8 mouse cellular contexts compared by ENCODE assay signal in genomic region chr4:125703310-125703690, GRCm38 (mm10).
A peak's percentile ranks its signal among the peaks of the same experiment; 100 is the strongest.
DNase-seq lines count a peak whose midpoint lies in the region; ATAC-seq and TF ChIP-seq lines count a peak whose summit lies in the region.

No protein-coding gene starts in this region.

- no peaks in the 10 kb centered on the region for H3K36me3 ChIP-seq in kidney, adult 2 months (ENCODE audit: control insufficient read depth, insufficient read depth, low read length)
- H3K36me3 ChIP-seq in embryonic facial prominence, embryonic 15.5 days = no peaks in the 10 kb centered on the region
- H3K36me3 ChIP-seq in hindbrain, embryonic 12.5 days = peaks cover 12% of the 10 kb centered on the region

- no peaks in the 10 kb centered on the region for H3K4me1 ChIP-seq in kidney, adult 2 months (ENCODE audit: control insufficient read depth, insufficient read depth, low read length)
- H3K4me1 ChIP-seq in embryonic facial prominence, embryonic 15.5 days = peaks cover 38% of the 10 kb centered on the region
- H3K4me1 ChIP-seq in hindbrain, embryonic 12.5 days = peaks cover 11% of the 10 kb centered on the region; the same call in 1 of the 2 replicates

- H3K27ac ChIP-seq in kidney, adult 2 months (ENCODE audit: insufficient read depth, low read depth, low read length) = no peak overlapping the region
- H3K27ac ChIP-seq in embryonic facial prominence, embryonic 15.5 days (replicated peaks) = peak overlapping the region; percentile 31; the same call in 1 of the 2 replicates
- H3K27ac ChIP-seq in hindbrain, embryonic 12.5 days = 0 out of 2 replicates have a peak overlapping the region, but pooled peaks have one; percentile 35

- H3K4me3 ChIP-seq in kidney, adult 2 months (ENCODE audit: insufficient read depth, low read depth, low read length) = no peak overlapping the region
- H3K4me3 ChIP-seq in embryonic facial prominence, embryonic 15.5 days (replicated peaks) = no peak overlapping the region
- no peak overlapping the region for H3K4me3 ChIP-seq in hindbrain, embryonic 12.5 days

- TF ChIP-seq CTCF in kidney, adult 2 months (conservative IDR thresholded peaks at IDR 0.05; ENCODE audit: insufficient read depth, insufficient read length, low read depth, low read length) = peak; percentile 48

- intact Hi-C loops in left cerebral cortex, postnatal 36 days (cut with DNase I) = loop anchor here (5.0 kb wide), 1 partner anchor 206 kb away; no protein-coding TSS in a partner anchor

- WGBS in kidney, adult 2 months = 34% methylated on average over 4 of the region's 4 CpGs
- 28% methylated on average over 4 of the region's 4 CpGs for WGBS in embryonic facial prominence, embryonic 15.5 days
- whole genome bisulfite sequencing in hindbrain, embryonic 12.5 days = 46% methylated on average over 4 of the region's 4 CpGs

- no peak for TF ChIP-seq POLR2A in kidney, adult 2 months (IDR thresholded peaks at IDR 0.05; ENCODE audit: low read depth, low read length)

- peak; percentile 12 for DNase-seq in kidney, adult 2 months
- no peak for DNase-seq in kidney, adult 11 months
- peak; percentile 20 for DNase-seq in adrenal gland, adult 8-10 months
- peak; percentile 44 to 50 for DNase-seq in left cerebral cortex, postnatal 36 days (ENCODE audit: low spot score in 2 of 2)
- peak; percentile 51 for DNase-seq in retina, postnatal 7 days (ENCODE audit: low read depth, low spot score)

- no peaks in the 10 kb centered on the region for H3K9me3 ChIP-seq in embryonic facial prominence, embryonic 15.5 days (replicated peaks)
- no peaks in the 10 kb centered on the region for H3K9me3 ChIP-seq in hindbrain, embryonic 12.5 days (replicated peaks)

- no peaks in the 10 kb centered on the region for H3K27me3 ChIP-seq in kidney, adult 2 months (replicated peaks; ENCODE audit: control insufficient read depth, insufficient read depth, low read length)
- 0 out of 2 replicates have a peak, but pooled peaks cover 9% of the 10 kb centered on the region for H3K27me3 ChIP-seq in embryonic facial prominence, embryonic 15.5 days
- H3K27me3 ChIP-seq in hindbrain, embryonic 12.5 days = peaks cover 17% of the 10 kb centered on the region; the same call in 1 of the 2 replicates

- no peak overlapping the region for H3K4me2 ChIP-seq in embryonic facial prominence, embryonic 15.5 days (replicated peaks)
- no peak overlapping the region for H3K4me2 ChIP-seq in hindbrain, embryonic 12.5 days (replicated peaks)

- no peak overlapping the region for H3K9ac ChIP-seq in embryonic facial prominence, embryonic 15.5 days
- no peak overlapping the region for H3K9ac ChIP-seq in hindbrain, embryonic 12.5 days

- no peak for ATAC-seq in embryonic facial prominence, embryonic 15.5 days (ENCODE audit: insufficient number of reproducible peaks, low FRiP score, low TSS enrichment, low read depth)
- ATAC-seq in hindbrain, embryonic 12.5 days (ENCODE audit: low FRiP score) = peak; percentile 40
- no peak for ATAC-seq in activated CD4-positive, CD25-positive, alpha-beta regulatory T cell, adult 4 months
